Mouse (Mus musculus) lung, embryonic 16.5 days (tissue): ENCODE results near the gene Mpg. TPM values are rescaled to one million over a fixed set of nuclear protein-coding genes. Genes with fewer than 3 reads are reported as not detected.

ENCODE experiments used
- ATAC-seq: fragments of 200-750 bp; cut with Nextera tagmentation; 2 replicates; pipeline ENCODE4 v1.8.0; 2017; ENCODE audit warnings: low read depth, mild to moderate bottlenecking, moderate library complexity
- H3K27ac ChIP-seq: fragments of 300-500 bp; sonication (generic); 2 replicates; pipeline ENCODE4 v1.5.1; 2014; ENCODE audit warnings: mild to moderate bottlenecking, control low read depth, low read length
- H3K27me3 ChIP-seq: fragments of 300-500 bp; sonication (generic); 2 replicates; pipeline ENCODE4 v1.6.1; 2014; ENCODE audit warnings: low read depth, low read length, mixed read lengths; ENCODE audit not compliant: control insufficient read depth, insufficient read depth
- H3K36me3 ChIP-seq: fragments of 300-500 bp; sonication (generic); 2 replicates; pipeline ENCODE4 v1.6.1; 2014; ENCODE audit warnings: low read length; ENCODE audit not compliant: control insufficient read depth, insufficient read depth
- H3K4me1 ChIP-seq: fragments of 300-500 bp; sonication (generic); replicated peaks from 2 replicates; pipeline ENCODE4 v1.6.1; 2014; ENCODE audit warnings: low read length, mixed read lengths; ENCODE audit not compliant: control insufficient read depth, insufficient read depth
- H3K4me2 ChIP-seq: fragments of 300-500 bp; sonication (generic); 2 replicates; pipeline ENCODE4 v1.6.1; 2014; ENCODE audit warnings: low read depth, low read length, control low read depth
- H3K4me3 ChIP-seq: fragments of 300-500 bp; sonication (generic); 2 replicates; pipeline ENCODE4 v1.5.1; 2014; ENCODE audit warnings: mild to moderate bottlenecking, low read length, control low read depth
- H3K9ac ChIP-seq: fragments of 300-500 bp; sonication (generic); 2 replicates; pipeline ENCODE4 v1.6.1; 2014; ENCODE audit warnings: low read length, control low read depth
- H3K9me3 ChIP-seq: fragments of 300-500 bp; sonication (generic); 2 replicates; pipeline ENCODE4 v1.6.1; 2016; ENCODE audit warnings: low read length; ENCODE audit not compliant: control insufficient read depth
- WGBS: fragments of 180-500 bp; shearing (Covaris S2); extraction: QIAGEN DNeasy Blood & Tissue Kit; methylation state at CpG from one replicate; pipeline ENCODE4 v1.1.7; 2014; 5-methylcytosine and 5-hydroxymethylcytosine counted together
- polyA plus RNA-seq: library from polyadenylated mRNA; unstranded; fragments of >200 nt; fragmentation: Nextera tagmentation; extraction: Ambion mirVana; gene quantifications from 2 replicates; pipeline ENCODE4 v1.2.1, GENCODE M21; 2015

Gene Mpg
- polyA plus RNA-seq, 1 experiment from 2014 or later: 37.9 TPM

DNA sequence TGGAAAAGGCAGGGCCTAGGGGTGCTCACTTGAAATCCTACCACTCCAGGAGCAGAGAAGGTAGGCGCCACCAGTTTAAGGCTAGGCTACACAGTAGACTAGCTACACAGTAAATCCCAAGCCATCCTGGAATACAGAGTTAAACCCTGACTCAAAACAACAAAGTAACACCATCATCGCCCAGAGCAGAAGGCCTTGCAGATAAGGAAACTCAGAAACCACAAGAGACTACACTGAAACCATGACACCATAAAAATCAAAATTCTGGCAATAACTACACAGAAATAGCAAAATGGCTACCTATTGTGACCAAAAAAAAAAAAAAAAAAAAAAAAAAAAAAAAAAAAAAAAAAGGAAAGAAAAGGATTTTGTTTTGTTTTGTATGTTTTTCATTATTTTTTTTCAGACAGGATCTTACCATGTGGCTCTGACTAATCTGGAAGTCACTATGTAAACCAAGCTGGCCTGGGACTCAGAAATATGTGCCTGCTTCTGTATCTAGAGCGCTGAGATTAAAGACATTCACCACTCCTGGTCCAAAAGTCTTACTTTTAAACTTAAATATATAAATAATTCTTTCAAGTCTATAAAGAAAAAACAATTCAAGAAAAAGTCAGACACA, 38.9 kb downstream of the Mpg start:
- H3K4me2 ChIP-seq: no peak overlapping the region
- no peak overlapping the region for H3K9ac ChIP-seq
- no peaks in the 10 kb centered on the region; the same call in 1 of the 2 replicates for H3K27me3 ChIP-seq
- no peak overlapping the region for H3K4me3 ChIP-seq
- H3K9me3 ChIP-seq: no peaks in the 10 kb centered on the region
- ATAC-seq: no peak
- H3K4me1 ChIP-seq: peaks cover 7% of the 10 kb centered on the region
- H3K36me3 ChIP-seq: peaks cover 4% of the 10 kb centered on the region; the same call in 1 of the 2 replicates
- no peak overlapping the region for H3K27ac ChIP-seq
- 88% methylated on average over 3 of the region's 3 CpGs for WGBS

DNA sequence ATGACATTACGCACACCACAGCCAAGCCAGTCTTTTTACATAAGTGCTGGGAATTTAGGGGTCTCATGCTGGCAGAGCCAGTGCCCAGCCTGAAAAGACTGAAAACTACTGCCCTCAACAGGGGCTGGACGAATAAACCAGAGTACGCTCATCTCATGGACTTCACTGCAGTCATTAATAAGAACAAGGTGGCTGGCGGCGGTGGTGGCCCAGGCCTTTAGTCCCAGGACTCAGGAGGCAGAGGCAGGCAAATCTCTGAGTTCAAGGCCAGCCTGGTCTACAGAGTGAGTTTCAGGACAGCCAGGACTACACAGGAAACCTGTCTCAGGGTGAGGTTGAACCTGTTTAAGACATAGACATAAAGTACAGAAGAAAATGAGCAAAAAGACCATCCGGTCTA, 39.9 kb downstream of the Mpg start:
- Histone ChIP-seq H3K27me3 (no peaks in the 10 kb centered on the region; the same call in 1 of the 2 replicates), H3K9ac (no peak overlapping the region), H3K36me3 (0 out of 2 replicates have a peak, but pooled peaks cover 2% of the 10 kb centered on the region), H3K9me3 (no peaks in the 10 kb centered on the region), H3K4me2 (no peak overlapping the region), H3K27ac (no peak overlapping the region), H3K4me3 (no peak overlapping the region), H3K4me1 (peaks cover 7% of the 10 kb centered on the region)
- ATAC-seq: no peak
- WGBS: 92% methylated on average over 6 of the region's 6 CpGs

DNA sequence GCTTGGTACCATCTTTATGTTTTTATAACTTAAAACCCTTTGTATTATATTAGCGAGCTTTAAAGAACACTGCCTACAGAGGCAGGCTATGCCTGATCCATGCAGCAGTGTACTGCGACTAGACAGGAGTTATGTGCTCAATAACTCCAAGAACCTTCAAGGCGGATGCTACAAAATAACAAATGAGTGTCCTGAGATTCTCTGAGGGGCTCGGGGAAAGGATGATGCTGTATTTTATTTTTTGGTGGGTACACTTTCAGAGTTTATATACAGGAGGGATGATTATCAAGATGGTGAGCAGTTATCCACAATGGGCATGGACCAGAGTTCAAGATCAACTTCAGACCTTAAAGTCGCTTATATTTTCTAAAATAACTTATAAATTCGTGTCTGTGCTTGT, 40.5 kb downstream of the Mpg start:
- Histone ChIP-seq H3K9me3 (no peaks in the 10 kb centered on the region), H3K9ac (peak overlapping the region; percentile 88)

DNA sequence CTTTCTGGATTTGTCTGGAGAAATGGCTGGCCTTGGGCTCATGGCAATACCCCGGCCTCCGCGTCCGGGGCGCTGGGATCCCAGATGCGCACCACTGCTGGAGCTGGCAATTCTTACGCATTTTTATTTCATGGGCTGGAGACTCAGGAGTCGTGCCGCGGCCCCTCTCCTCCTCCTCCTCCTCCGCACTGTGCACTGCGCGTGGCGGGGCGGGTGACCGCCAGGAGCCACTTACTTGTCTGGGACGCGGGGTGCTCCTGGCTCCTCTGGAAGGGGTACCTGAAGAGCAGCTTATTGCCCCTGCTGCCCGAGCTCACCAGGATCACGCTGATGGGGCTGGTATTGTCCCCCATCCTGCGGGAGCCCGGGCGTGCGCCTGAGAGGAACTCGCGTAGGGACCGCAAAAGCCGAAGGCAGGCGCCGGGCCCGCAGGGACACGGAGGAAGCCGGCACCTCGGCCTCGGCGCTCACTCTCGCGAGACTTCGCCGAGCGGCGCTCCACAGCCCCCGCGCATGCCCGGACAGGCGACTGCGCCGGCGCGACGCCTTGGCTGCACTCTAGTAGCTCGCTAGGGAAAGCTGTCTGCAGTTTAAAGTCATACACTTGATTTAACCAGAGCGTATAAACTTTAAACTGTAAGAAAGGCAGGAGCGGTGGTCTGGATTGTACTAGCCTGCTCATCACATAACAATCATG, 41.0 kb downstream of the Mpg start, which contains the start of gene Nprl3:
Gene Nprl3 (minus strand): TSS at position 520 of the 697 bp plus-strand sequence.
- H3K36me3 ChIP-seq: no peaks in the 10 kb centered on the region
- peak within 1 kb of the TSS; percentile 88 for H3K9ac ChIP-seq
- H3K4me1 ChIP-seq: peaks cover 7% of the 10 kb centered on the region
- H3K27ac ChIP-seq: peak within 1 kb of the TSS; percentile 78
- H3K4me2 ChIP-seq: peak within 1 kb of the TSS; percentile 73
- under 1% methylated on average over 54 of the region's 54 CpGs for WGBS
- peak within 1 kb of the TSS; percentile 63 for H3K4me3 ChIP-seq
- no peaks in the 10 kb centered on the region for H3K9me3 ChIP-seq
- H3K27me3 ChIP-seq: no peaks in the 10 kb centered on the region; the same call in none of the 2 replicates
- ATAC-seq: peak; percentile 99

More for the DNA sequence above, 40.5 kb downstream of the Mpg start:
- Histone ChIP-seq H3K27me3 (no peaks in the 10 kb centered on the region; the same call in none of the 2 replicates), H3K36me3 (0 out of 2 replicates have a peak, but pooled peaks cover 1% of the 10 kb centered on the region), H3K27ac (peak overlapping the region; percentile 78), H3K4me2 (peak overlapping the region; percentile 73), H3K4me1 (peaks cover 7% of the 10 kb centered on the region), H3K4me3 (peak overlapping the region; percentile 63)
- WGBS: 10% methylated on average over 6 of the region's 6 CpGs
- ATAC-seq: no peak

DNA sequence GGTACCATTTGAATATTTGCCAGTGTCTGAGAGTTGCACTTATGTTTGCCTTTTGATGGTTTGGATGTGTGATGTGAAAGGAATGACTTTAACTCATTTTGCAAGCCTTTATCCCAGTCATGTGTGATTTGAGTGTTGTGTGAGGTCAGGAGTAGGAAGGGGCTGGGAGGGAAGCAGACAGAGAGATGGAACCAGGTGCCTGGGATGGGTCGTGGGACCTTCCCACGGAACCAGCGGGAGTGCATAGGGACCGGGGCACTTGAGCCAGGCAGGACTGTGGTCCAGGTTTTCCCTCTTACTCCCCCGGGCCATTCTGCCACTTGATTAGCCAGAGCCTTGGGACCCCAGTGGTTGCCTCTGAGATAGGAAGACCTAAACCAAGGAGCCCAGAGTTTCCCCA, 41.7 kb downstream of the Mpg start:
- H3K4me1 ChIP-seq: peaks cover 7% of the 10 kb centered on the region
- H3K9ac ChIP-seq: peak overlapping the region; percentile 63
- H3K4me2 ChIP-seq: peak overlapping the region; percentile 59
- 17% methylated on average over 5 of the region's 5 CpGs for WGBS
- H3K27ac ChIP-seq: peak overlapping the region; percentile 68; the same call in 1 of the 2 replicates
- no peaks in the 10 kb centered on the region for H3K36me3 ChIP-seq
- no peaks in the 10 kb centered on the region for H3K9me3 ChIP-seq
- peak; percentile 41 for ATAC-seq
- H3K27me3 ChIP-seq: no peaks in the 10 kb centered on the region; the same call in none of the 2 replicates
- H3K4me3 ChIP-seq: peak overlapping the region; percentile 63

DNA sequence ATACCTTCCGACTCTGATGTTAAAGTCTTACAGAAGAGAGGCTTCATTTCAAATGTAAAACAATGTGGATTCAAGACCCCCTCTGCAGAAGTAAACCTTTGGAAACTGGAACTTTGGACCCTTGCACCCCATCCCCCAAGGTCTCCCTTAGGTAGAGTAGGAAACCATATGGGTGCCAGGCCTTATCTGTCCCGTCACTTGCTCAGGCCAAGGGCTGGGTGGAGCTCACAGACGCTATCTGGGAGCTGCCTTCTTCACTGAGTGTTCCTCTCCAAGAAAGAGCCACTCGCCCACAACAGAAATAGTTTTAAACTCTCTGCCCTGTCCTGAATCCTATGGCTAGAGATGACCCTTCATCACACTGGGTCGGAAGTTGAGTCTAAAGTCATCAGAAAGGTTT, 42.6 kb downstream of the Mpg start:
- H3K9ac ChIP-seq: no peak overlapping the region
- no peak overlapping the region for H3K27ac ChIP-seq
- peaks cover 7% of the 10 kb centered on the region for H3K4me1 ChIP-seq
- H3K4me3 ChIP-seq: no peak overlapping the region
- no peak for ATAC-seq
- WGBS: 77% methylated on average over 5 of the region's 5 CpGs
- no peaks in the 10 kb centered on the region for H3K9me3 ChIP-seq
- no peaks in the 10 kb centered on the region; the same call in none of the 2 replicates for H3K27me3 ChIP-seq
- no peak overlapping the region for H3K4me2 ChIP-seq
- no peaks in the 10 kb centered on the region for H3K36me3 ChIP-seq

DNA sequence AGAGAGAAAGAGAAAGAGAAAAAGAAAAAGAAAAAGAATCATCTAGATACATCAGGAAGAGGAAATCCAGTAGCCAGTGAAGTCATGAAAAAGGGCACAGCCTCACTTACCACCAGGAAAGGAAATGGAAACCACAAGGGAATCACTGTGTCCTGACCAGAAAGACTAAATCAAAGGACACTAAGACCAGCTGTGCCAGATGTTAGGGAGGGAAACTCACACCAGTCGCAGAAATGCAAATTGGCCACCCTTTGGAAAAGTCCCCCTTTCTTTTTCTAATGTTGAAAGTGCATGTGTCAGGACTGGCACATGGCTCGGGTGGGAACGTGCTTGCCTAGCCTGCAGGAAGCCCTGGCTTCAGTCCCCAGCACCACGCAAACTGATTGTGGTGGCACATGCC, 44.9 kb downstream of the Mpg start:
- no peaks in the 10 kb centered on the region for H3K9me3 ChIP-seq
- ATAC-seq: no peak
- 35% methylated on average over 4 of the region's 4 CpGs for WGBS
- H3K4me1 ChIP-seq: peaks cover 7% of the 10 kb centered on the region
- no peak overlapping the region for H3K9ac ChIP-seq
- H3K4me3 ChIP-seq: no peak overlapping the region
- H3K36me3 ChIP-seq: no peaks in the 10 kb centered on the region
- H3K27me3 ChIP-seq: no peaks in the 10 kb centered on the region; the same call in none of the 2 replicates
- no peak overlapping the region for H3K27ac ChIP-seq
- no peak overlapping the region for H3K4me2 ChIP-seq

DNA sequence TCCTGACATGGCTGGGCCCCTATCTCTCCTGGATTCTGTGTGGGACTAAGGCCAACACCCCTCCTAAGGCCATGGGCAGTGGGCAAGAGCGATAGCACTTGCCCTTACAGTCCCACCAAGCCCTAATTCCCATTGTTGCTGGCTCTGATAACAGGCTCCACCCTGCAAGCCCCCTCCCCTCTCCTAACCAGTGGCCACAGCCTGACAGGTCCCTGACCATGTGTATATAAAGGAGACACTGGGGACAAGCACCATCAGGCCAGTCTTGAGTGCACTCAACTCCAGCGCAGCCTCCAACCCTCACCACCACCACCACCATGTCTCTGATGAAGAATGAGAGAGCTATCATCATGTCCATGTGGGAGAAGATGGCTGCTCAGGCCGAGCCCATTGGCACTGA, 50.0 kb downstream of the Mpg start, which contains the start of gene Hba-x:
Gene Hba-x (plus strand): TSS at position 54 of the 400 bp plus-strand sequence.
- peaks cover 8% of the 10 kb centered on the region for H3K27me3 ChIP-seq
- ATAC-seq: no peak
- H3K36me3 ChIP-seq: no peaks in the 10 kb centered on the region
- no peaks in the 10 kb centered on the region for H3K9me3 ChIP-seq
- no peak within 1 kb of the TSS for H3K4me2 ChIP-seq
- no peak within 1 kb of the TSS for H3K27ac ChIP-seq
- no peak within 1 kb of the TSS for H3K4me3 ChIP-seq
- H3K4me1 ChIP-seq: no peaks in the 10 kb centered on the region
- WGBS: 52% methylated on average over 3 of the region's 3 CpGs
- H3K9ac ChIP-seq: no peak within 1 kb of the TSS

DNA sequence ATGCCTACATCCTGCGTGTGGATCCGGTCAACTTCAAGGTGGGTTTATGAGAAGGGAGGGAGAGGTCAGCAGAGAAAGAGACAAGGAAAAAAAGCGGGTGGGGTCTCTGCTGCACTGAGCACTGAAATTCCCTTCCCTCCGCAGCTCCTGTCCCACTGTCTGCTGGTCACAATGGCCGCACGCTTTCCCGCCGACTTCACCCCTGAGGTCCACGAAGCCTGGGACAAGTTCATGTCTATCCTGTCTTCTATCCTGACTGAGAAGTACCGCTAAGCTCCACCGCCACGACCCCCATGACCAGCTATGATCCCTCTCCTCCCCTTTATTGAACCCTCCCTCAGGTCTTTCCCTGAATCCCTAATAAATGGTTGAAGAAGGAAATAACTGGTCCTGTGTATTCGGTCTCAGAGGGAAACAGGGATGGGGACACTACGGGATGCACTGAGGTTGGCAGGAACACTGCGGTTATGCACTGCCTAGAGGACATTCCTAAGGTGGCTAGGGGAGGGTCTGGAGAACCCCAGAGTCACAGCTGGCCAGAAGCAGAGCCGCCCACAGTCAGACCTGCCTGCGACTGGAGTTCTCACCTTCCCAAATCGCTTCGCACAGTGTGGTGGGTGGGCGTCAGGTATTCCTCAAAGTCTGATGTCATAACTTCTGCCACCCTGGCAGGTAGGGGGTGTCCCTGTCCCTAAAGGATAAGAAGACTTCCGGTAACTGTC, 51.6 kb downstream of the Mpg start:
- 57% methylated on average over 21 of the region's 21 CpGs for WGBS
- H3K4me2 ChIP-seq: no peak overlapping the region
- H3K36me3 ChIP-seq: no peaks in the 10 kb centered on the region
- peaks cover 8% of the 10 kb centered on the region for H3K27me3 ChIP-seq
- no peak for ATAC-seq
- H3K9ac ChIP-seq: no peak overlapping the region
- no peaks in the 10 kb centered on the region for H3K4me1 ChIP-seq
- no peak overlapping the region for H3K27ac ChIP-seq
- H3K4me3 ChIP-seq: no peak overlapping the region
- H3K9me3 ChIP-seq: no peaks in the 10 kb centered on the region
